Mouse (Mus musculus) neural tube, embryonic 12.5 days (tissue): Measurements from ENCODE around the gene Casz1. TPM values are rescaled to one million over a fixed set of nuclear protein-coding genes. Genes with fewer than 3 reads are reported as not detected.

Experiments used
- ATAC-seq: fragments of 200-750 bp; cut with Nextera tagmentation; 2 replicates; pipeline ENCODE4 v1.8.0; 2017; ENCODE audit warnings: low read depth, mild to moderate bottlenecking, moderate TSS enrichment, moderate library complexity; ENCODE audit not compliant: low FRiP score
- H3K27ac ChIP-seq: fragments of 300-500 bp; sonication (generic); 2 replicates; pipeline ENCODE4 v1.5.1; 2016
- H3K27me3 ChIP-seq: fragments of 300-500 bp; sonication (generic); replicated peaks from 2 replicates; pipeline ENCODE4 v1.6.1; 2016; ENCODE audit warnings: mild to moderate bottlenecking
- H3K36me3 ChIP-seq: fragments of 300-500 bp; sonication (generic); 2 replicates; pipeline ENCODE4 v1.6.1; 2016; ENCODE audit warnings: mild to moderate bottlenecking
- H3K4me1 ChIP-seq: fragments of 300-500 bp; sonication (generic); 2 replicates; pipeline ENCODE4 v1.6.1; 2016
- H3K4me2 ChIP-seq: fragments of 300-500 bp; sonication (generic); replicated peaks from 2 replicates; pipeline ENCODE4 v1.6.1; 2016; ENCODE audit warnings: mild to moderate bottlenecking
- H3K4me3 ChIP-seq: fragments of 300-500 bp; sonication (generic); 2 replicates; pipeline ENCODE4 v1.5.1; 2016
- H3K9ac ChIP-seq: fragments of 300-500 bp; sonication (generic); 2 replicates; pipeline ENCODE4 v1.6.1; 2016; ENCODE audit warnings: mild to moderate bottlenecking
- H3K9me3 ChIP-seq: fragments of 300-500 bp; sonication (generic); 2 replicates; pipeline ENCODE4 v1.6.1; 2016; ENCODE audit warnings: mild to moderate bottlenecking
- WGBS: fragments of 180-500 bp; shearing (Covaris S2); methylation state at CpG from one replicate; pipeline ENCODE4 v1.1.7; 2016; 5-methylcytosine and 5-hydroxymethylcytosine counted together
- polyA plus RNA-seq: library from polyadenylated mRNA; unstranded; fragments of >200 nt; fragmentation: Nextera tagmentation; extraction: Ambion mirVana; gene quantifications from 2 replicates; pipeline ENCODE4 v1.2.1, GENCODE M21; 2016

Gene Casz1
- polyA plus RNA-seq, 1 experiment from 2014 or later: 14.2 TPM

GRCm38 (mm10) chr4:148885401-148885800 lies 81.2 kb downstream of the Casz1 start:
- Histone ChIP-seq H3K4me2 (peak overlapping the region; percentile 31), H3K27ac (peak overlapping the region; percentile 17; the same call in 1 of the 2 replicates), H3K4me3 (no peak overlapping the region), H3K9me3 (no peaks in the 10 kb centered on the region), H3K27me3 (peaks cover 78% of the 10 kb centered on the region), H3K36me3 (no peaks in the 10 kb centered on the region), H3K9ac (0 out of 2 replicates have a peak overlapping the region, but pooled peaks have one; percentile 4), H3K4me1 (peaks cover 66% of the 10 kb centered on the region)
- ATAC-seq: peak; percentile 65
- WGBS: 20% methylated on average over 10 of the region's 10 CpGs

- Histone ChIP-seq H3K4me1 (peaks cover 68% of the 10 kb centered on the region), H3K27me3 (peaks cover 78% of the 10 kb centered on the region), H3K4me3 (no peak overlapping the region), H3K36me3 (no peaks in the 10 kb centered on the region), H3K9ac (no peak overlapping the region), H3K4me2 (peak overlapping the region; percentile 31; the same call in 1 of the 2 replicates), H3K27ac (no peak overlapping the region), H3K9me3 (no peaks in the 10 kb centered on the region)
- WGBS: 33% methylated on average over 9 of the region's 9 CpGs
- ATAC-seq: peak; percentile 79
Measured at GRCm38 (mm10) chr4:148885921-148886540, 81.8 kb downstream of the Casz1 start.

- H3K27ac ChIP-seq: no peak overlapping the region
- 45% methylated on average over 8 of the region's 8 CpGs for WGBS
- H3K9ac ChIP-seq: no peak overlapping the region
- no peak overlapping the region for H3K4me2 ChIP-seq
- peaks cover 65% of the 10 kb centered on the region for H3K4me1 ChIP-seq
- H3K4me3 ChIP-seq: no peak overlapping the region
- H3K9me3 ChIP-seq: no peaks in the 10 kb centered on the region
- peaks cover 74% of the 10 kb centered on the region for H3K27me3 ChIP-seq
- H3K36me3 ChIP-seq: no peaks in the 10 kb centered on the region
- ATAC-seq: no peak
Measured at GRCm38 (mm10) chr4:148888229-148888628, 84.0 kb downstream of the Casz1 start.

GRCm38 (mm10) chr4:148889011-148889410 lies 84.8 kb downstream of the Casz1 start:
- peaks cover 70% of the 10 kb centered on the region for H3K4me1 ChIP-seq
- H3K27ac ChIP-seq: no peak overlapping the region
- H3K4me2 ChIP-seq: no peak overlapping the region
- no peak overlapping the region for H3K9ac ChIP-seq
- no peak for ATAC-seq
- H3K36me3 ChIP-seq: no peaks in the 10 kb centered on the region
- no peaks in the 10 kb centered on the region for H3K9me3 ChIP-seq
- H3K27me3 ChIP-seq: peaks cover 78% of the 10 kb centered on the region
- 78% methylated on average over 6 of the region's 6 CpGs for WGBS
- no peak overlapping the region for H3K4me3 ChIP-seq

- 0 out of 2 replicates have a peak overlapping the region, but pooled peaks have one; percentile 42 for H3K27ac ChIP-seq
- peak overlapping the region; percentile 51; the same call in 1 of the 2 replicates for H3K9ac ChIP-seq
- H3K4me3 ChIP-seq: peak overlapping the region; percentile 22; the same call in 1 of the 2 replicates
Measured at GRCm38 (mm10) chr4:148890442-148890841, 86.2 kb downstream of the Casz1 start.

GRCm38 (mm10) chr4:148890892-148891838 lies 86.9 kb downstream of the Casz1 start:
- peak; percentile 62 for ATAC-seq
- H3K9me3 ChIP-seq: no peaks in the 10 kb centered on the region
- no peaks in the 10 kb centered on the region for H3K36me3 ChIP-seq
- WGBS: 2% methylated on average over 52 of the region's 52 CpGs
- H3K27ac ChIP-seq: peak overlapping the region; percentile 42; the same call in 1 of the 2 replicates
- H3K9ac ChIP-seq: peak overlapping the region; percentile 51
- H3K4me3 ChIP-seq: peak overlapping the region; percentile 22
- peak overlapping the region; percentile 64 for H3K4me2 ChIP-seq
- H3K27me3 ChIP-seq: peaks cover 86% of the 10 kb centered on the region
- peaks cover 60% of the 10 kb centered on the region for H3K4me1 ChIP-seq

More at GRCm38 (mm10) chr4:148890442-148890841, 86.2 kb downstream of the Casz1 start:
- H3K4me2 ChIP-seq: peak overlapping the region; percentile 64
- 40% methylated on average over 8 of the region's 8 CpGs for WGBS
- H3K9me3 ChIP-seq: no peaks in the 10 kb centered on the region
- H3K36me3 ChIP-seq: no peaks in the 10 kb centered on the region
- peaks cover 83% of the 10 kb centered on the region for H3K27me3 ChIP-seq
- peaks cover 68% of the 10 kb centered on the region for H3K4me1 ChIP-seq
- ATAC-seq: no peak

GRCm38 (mm10) chr4:148896125-148896524 lies 91.9 kb downstream of the Casz1 start:
- Histone ChIP-seq H3K9me3 (no peaks in the 10 kb centered on the region), H3K4me1 (peaks cover 38% of the 10 kb centered on the region), H3K27me3 (peaks cover 89% of the 10 kb centered on the region), H3K9ac (no peak overlapping the region), H3K27ac (no peak overlapping the region), H3K36me3 (no peaks in the 10 kb centered on the region), H3K4me2 (no peak overlapping the region), H3K4me3 (no peak overlapping the region)
- no peak for ATAC-seq
- WGBS: 71% methylated on average over 6 of the region's 6 CpGs

- WGBS: 13% methylated on average over 1 of the region's 1 CpGs
- H3K36me3 ChIP-seq: no peaks in the 10 kb centered on the region
- H3K4me2 ChIP-seq: peak overlapping the region; percentile 99
- no peak overlapping the region for H3K27ac ChIP-seq
- H3K4me1 ChIP-seq: peaks cover 43% of the 10 kb centered on the region
- peak overlapping the region; percentile 65 for H3K9ac ChIP-seq
- H3K9me3 ChIP-seq: no peaks in the 10 kb centered on the region
- H3K4me3 ChIP-seq: peak overlapping the region; percentile 60
- peaks cover 93% of the 10 kb centered on the region for H3K27me3 ChIP-seq
- ATAC-seq: no peak
Measured at GRCm38 (mm10) chr4:148899927-148900294, 95.7 kb downstream of the Casz1 start.

GRCm38 (mm10) chr4:148900295-148901211 lies 96.3 kb downstream of the Casz1 start:
- Histone ChIP-seq H3K4me2 (peak overlapping the region; percentile 99), H3K27ac (no peak overlapping the region), H3K4me3 (peak overlapping the region; percentile 60), H3K36me3 (no peaks in the 10 kb centered on the region), H3K27me3 (peaks cover 92% of the 10 kb centered on the region), H3K9ac (peak overlapping the region; percentile 65), H3K9me3 (no peaks in the 10 kb centered on the region), H3K4me1 (peaks cover 45% of the 10 kb centered on the region)
- ATAC-seq: peak; percentile 76
- WGBS: under 1% methylated on average over 113 of the region's 123 CpGs

- Histone ChIP-seq H3K4me1 (peaks cover 50% of the 10 kb centered on the region), H3K4me3 (peak overlapping the region; percentile 60), H3K36me3 (no peaks in the 10 kb centered on the region), H3K4me2 (peak overlapping the region; percentile 99), H3K9me3 (no peaks in the 10 kb centered on the region), H3K9ac (peak overlapping the region; percentile 65), H3K27ac (no peak overlapping the region), H3K27me3 (peaks cover 91% of the 10 kb centered on the region)
- under 1% methylated on average over 62 of the region's 64 CpGs for WGBS
- ATAC-seq: 0 out of 2 replicates have a peak, but pooled peaks have one; percentile 4
Measured at GRCm38 (mm10) chr4:148901275-148902052, 97.2 kb downstream of the Casz1 start.
